Mouse (Mus musculus): ENCODE results near the gene Ddias.

DNA sequence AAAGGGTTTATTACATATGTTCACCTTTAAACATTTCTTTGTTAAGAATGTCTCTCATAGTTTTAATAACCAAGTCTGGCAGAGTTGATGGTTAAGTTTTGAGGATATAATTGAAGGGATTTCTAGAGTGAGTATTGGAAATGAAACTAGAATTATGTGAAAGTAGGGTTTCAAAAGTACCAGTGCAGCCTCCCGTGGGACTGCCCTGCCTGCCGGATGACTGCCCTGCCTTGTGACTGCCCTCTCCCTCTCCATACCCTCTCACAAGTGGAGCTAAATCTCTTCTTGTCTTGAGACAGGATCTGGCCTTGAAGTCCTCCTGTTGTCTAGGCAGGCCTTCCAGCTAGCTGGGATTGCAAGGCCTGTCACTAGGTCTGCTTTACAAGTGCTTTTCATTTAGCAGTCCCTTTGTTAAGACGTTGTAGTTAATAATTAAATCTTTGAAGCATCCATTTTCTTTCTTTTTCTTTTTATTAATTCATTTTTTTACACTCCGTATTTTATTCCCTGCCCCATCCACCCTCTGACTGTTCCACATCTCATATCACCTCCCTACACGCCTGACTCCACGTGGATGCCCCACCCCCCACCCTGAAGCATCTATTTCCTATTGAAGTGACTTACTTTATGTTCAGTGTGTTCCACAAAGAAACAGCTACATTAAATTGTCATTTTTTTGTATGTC lies 46.3 kb upstream of the Ddias start:
- no peak for TF ChIP-seq CTCF (IDR thresholded peaks at IDR 0.05; ENCODE audit: insufficient read depth, low read depth, low read length)
- TF ChIP-seq POLR2A (IDR thresholded peaks at IDR 0.05; ENCODE audit: insufficient read depth, low read depth, low read length): no peak
